Mouse (Mus musculus) megakaryocyte, embryonic 14.5 days (primary cell): Measurements from ENCODE around the gene Itgb5.

ENCODE experiments used
- FLI1 ChIP-seq: IDR thresholded peaks from 2 replicates; pipeline ENCODE4 v1.6.1; 2012; ENCODE audit warnings: low read length, inconsistent platforms, mixed read lengths
- GATA1 ChIP-seq: IDR thresholded peaks from 3 replicates; pipeline ENCODE4 v1.6.1; 2012; ENCODE audit warnings: mixed read lengths, low read length, inconsistent platforms, borderline replicate concordance

- TF ChIP-seq GATA1, result no peak
- no peak for TF ChIP-seq FLI1
Measured at GRCm38 (mm10) chr16:33830512-33831105, 1.1 kb downstream of the Itgb5 start.
